Mouse (Mus musculus): ENCODE data around the gene Rnft1.

- TF ChIP-seq CTCF (IDR thresholded peaks at IDR 0.05; ENCODE audit: control insufficient read depth, insufficient read depth, insufficient read length): no peak
- TF ChIP-seq CEBPB (IDR thresholded peaks at IDR 0.05; ENCODE audit: low read depth): no peak
- no peak for TF ChIP-seq MYOD1 (IDR thresholded peaks at IDR 0.05; ENCODE audit: control insufficient read depth, insufficient read length, low read depth)
- no peak for TF ChIP-seq USF1 (IDR thresholded peaks at IDR 0.05; ENCODE audit: low read depth)
- no peak for TF ChIP-seq FOSL1 (IDR thresholded peaks at IDR 0.05; ENCODE audit: insufficient read depth, low read length, poor library complexity, severe bottlenecking)
- no peak for TF ChIP-seq MYOG (IDR thresholded peaks at IDR 0.05; ENCODE audit: control insufficient read depth, extremely low read depth, insufficient read length)
These were observed 16.3 kb downstream of the Rnft1 start for GRCm38 (mm10) chr11:86500795-86501194.

Measured in C2C12 (cell line).